Mouse (Mus musculus) thymus, postnatal 36 days (tissue): Measurements from ENCODE around the gene Cbl.
A peak's percentile ranks its signal among the peaks of the same experiment; 100 is the strongest.

Experiments
- DNase-seq, 2 experiments: peaks; one replicate each; pipeline ENCODE4 v3.0.0; 2022; ENCODE audit warnings: mixed read lengths in 2 of 2

Cbl gene

DNA sequence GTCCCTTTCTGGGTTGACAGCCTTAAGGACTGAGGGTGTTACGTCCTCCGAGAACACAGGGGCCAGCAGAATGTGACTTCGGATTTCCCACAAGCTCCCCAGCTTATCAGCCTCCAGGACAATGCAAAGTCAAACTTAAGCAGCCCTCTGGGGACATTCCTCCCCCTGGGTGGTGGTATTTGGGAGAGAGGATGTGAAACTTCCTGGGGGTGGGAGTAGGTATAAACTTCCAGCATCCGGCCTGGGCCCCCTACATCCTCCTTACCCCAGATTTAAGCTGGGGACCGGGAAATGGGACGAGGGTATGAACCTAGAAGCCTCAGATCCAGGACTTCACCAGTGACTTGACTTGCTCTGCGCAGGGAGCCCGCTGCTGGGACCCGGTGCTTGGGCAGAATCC is 104.2 kb downstream of the Cbl start:
- DNase-seq, result no peak

DNA sequence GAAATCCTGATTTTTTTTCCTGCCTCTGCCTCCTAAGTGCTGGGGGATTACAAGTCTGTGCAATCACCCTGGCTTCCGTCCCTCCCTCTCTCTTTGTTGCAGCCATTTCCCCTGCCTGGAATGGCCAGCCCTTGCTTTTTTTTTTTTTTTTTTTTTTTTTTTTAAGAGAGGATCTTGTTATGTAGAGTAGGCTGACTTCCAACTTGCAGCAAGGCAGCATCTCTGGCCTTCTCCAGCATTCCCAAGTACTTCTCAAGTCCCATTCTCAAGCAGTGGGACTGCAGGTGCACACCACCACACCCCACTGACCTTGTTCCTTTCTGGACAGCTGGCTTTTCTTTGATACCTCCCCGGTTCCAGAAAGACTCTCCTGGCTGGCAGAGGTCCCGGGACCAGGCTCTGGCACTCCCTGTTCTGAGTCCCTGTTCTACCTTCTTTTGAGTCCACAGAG is 106.5 kb downstream of the Cbl start:
- peak in 1 of 2 experiments; percentile 2 for DNase-seq

DNA sequence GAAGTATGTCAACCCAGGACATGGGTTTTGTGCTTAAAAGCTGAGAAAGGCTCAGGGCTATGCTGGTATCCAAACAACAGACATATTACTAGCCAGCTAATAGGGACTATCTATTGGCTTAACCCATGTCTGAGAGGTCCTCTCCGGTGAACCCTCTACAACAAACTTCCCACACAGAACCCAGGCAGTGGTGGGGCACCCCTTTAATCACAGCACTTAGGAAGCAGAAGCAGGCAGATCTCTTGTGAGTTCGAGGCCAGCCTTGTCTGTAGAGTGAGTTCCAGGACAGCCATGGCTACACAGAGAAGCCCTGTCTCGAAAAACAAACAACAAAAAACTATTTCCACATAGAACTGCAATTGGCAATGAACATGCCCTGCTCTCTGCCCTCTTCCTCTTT is 107.1 kb downstream of the Cbl start:
- DNase-seq, result peak in 1 of 2 experiments; percentile 6

DNA sequence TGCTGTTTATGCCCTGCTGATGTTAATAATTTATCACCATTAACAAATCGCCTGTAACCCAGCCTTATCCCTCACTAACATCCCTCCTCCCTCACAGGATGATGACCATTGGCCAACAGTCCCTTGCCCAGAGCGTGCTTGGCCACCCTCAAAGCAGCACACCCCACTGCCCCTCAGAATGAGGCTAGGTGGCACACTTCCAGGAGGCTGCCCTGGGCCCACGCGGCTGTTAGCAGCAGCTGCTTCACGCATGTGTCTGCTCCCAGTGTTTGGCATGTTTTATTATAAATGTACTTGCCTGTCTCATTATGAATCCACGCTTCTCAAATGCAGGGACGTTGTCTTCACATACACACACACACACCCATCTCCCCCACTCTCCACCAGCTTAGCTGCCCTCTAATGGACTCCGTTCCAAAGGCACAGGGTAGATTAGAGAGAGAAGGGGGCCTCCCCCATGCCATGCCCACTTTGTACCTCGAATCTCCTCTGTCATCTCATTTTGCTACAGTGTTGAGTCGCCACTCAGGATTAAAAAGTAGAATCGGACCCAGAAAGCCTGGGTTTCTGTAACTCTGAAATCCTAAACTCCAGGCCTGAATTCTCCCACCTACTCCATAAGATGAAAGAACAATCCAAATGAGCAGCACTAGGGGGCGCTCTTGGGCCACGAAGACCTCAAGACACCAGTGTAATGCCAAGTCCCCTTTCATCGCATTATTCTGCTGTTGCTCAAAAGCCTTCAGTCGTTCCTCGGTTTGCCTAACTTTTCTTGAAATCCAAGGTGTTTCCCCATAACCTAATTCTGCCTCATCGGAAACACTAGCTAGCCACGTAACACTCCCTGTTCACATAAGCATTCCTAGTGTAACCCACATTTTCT is 108.1 kb downstream of the Cbl start:
- DNase-seq, result peak; percentile 77 to 84

- DNase-seq, result peak in 1 of 2 experiments; percentile 3
Observed at GRCm38 (mm10) chr9:44125026-44125425, 108.8 kb downstream of the Cbl start.

DNA sequence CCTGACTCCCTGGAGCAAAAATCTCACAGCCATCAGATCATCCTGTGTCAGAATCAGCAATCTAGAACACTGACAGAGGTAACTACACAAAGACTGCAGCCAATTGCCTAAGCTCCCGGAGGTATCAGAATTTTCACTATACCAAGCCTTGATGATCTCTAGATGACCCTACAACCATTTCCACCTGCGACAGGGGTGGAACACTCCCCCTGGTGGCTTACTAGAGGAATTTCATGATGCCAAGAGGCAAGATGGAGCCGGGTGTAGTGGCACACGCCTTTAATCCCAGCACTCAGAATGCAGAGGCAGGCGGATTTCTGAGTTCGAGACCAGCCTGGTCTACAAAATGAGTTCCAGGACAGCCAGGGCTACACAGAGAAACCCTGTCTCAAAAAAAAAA is 109.5 kb downstream of the Cbl start:
- DNase-seq, result peak in 1 of 2 experiments; percentile 24

GRCm38 (mm10) chr9:44119948-44120465 is 113.8 kb downstream of the Cbl start:
- DNase-seq, result no peak

DNA sequence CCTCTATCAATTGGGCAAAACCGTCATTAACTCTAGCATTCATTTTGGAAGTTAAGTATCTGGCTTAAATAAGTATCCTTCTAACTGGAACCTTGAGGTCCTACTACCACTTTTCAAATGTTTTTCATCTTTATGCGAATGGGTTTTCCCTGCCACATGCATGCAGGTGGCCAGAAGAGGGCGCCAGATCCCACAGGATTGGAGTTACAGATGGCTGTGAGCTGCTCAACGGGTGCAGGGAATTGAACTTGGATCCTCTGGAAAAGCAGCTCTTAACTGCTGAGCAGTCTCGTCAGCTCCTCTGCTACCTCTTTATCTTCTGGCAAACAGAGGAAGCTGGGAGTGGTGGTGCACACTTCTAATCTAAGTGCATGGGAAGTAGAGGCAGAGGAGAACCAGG is 114.8 kb downstream of the Cbl start:
- peak; percentile 64 to 67 for DNase-seq

GRCm38 (mm10) chr9:44116182-44116581 is 117.7 kb downstream of the Cbl start:
- DNase-seq, result peak in 1 of 2 experiments; percentile 4

- DNase-seq, result peak in 1 of 2 experiments; percentile 9
Observed at GRCm38 (mm10) chr9:44115599-44115998, 118.2 kb downstream of the Cbl start.

DNA sequence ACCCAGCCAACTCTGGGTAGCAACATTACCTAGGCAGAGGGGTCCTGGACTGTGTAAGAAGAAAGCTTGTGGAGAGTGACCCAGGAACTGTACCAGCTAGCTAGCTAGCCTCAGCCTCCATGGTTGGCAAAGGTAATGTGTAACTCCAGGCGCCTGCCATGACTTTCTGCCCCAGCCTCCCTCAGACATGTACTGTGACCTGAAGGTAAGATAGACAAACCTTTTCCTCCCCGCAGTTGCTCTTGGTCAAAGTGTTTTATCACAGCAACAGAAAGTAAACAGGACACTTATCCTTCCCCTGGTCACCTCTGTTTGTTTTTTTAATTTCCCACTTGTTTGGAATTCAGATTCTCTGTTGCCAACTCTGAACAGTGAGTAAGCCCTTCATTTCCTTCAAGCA is 119.4 kb downstream of the Cbl start:
- DNase-seq, result no peak

DNA sequence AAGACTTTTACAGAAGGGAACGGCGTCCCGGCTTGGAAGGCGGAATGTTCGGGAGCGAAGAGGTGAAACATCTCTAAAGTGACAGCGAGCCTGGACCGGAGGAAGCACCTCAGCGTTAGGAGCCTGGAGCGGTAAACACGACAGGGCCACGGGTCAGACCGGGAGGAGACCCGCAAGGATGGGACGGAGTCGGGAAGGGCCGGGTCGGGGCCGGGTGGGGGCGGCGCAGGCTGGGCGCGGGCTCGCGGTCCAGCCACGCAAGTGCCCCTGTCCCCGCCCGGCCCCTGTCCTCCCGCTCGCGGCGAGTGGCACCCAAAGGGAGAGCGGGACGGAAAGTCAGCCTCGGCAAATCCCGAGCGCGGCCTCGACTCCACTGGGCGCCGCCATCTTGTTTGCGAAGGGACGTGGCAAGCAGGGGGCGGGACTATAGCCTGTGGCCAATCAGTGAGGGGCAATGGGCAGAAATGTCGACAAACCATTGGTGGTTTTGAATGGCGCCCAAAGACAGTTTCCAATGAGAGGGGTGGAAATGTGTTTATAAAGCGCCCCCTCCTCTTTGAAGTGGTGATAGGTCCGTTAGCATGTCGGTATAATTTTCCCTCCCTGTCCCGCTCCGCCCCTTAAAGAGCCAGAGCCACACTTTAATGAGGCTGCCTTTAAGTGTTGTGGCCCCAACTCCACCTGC is 120.6 kb downstream of the Cbl start, which contains the start of the genes Gm49380 and Rnf26:
TSS of gene Gm49380 (minus strand) at position 396 of the 685 bp plus-strand sequence.
TSS of gene Rnf26 (minus strand) at position 413 of the 685 bp plus-strand sequence.
- peak; percentile 93 to 95 for DNase-seq

DNA sequence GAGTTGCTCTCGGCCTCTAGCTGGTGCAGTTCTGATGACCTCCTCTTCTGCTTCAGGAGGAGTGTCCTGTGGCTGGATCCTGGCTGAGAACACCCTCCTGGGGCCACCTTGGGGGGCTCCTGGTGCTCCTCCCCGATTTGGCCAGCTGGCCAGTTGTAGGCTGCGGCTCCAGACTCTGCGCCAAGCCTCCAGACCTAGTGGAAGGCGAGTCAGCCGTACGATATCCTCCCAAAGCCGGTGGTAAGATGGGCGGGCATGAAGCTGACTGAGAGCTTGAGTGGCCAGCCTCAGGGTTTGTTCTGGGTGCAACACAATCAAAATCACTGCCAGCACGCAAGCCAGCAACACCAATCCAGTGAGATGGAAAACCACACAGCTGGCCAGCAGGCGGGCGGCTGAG is 121.9 kb downstream of the Cbl start:
- DNase-seq, result peak in 1 of 2 experiments; percentile 9

GRCm38 (mm10) chr9:44109360-44110095 is 124.3 kb downstream of the Cbl start:
- DNase-seq, result peak; percentile 68 to 75

- DNase-seq, result peak in 1 of 2 experiments; percentile 12
Observed at GRCm38 (mm10) chr9:44108269-44109055, 125.4 kb downstream of the Cbl start.

- peak in 1 of 2 experiments; percentile 43 for DNase-seq
Observed at GRCm38 (mm10) chr9:44107557-44108179, 126.2 kb downstream of the Cbl start.

DNA sequence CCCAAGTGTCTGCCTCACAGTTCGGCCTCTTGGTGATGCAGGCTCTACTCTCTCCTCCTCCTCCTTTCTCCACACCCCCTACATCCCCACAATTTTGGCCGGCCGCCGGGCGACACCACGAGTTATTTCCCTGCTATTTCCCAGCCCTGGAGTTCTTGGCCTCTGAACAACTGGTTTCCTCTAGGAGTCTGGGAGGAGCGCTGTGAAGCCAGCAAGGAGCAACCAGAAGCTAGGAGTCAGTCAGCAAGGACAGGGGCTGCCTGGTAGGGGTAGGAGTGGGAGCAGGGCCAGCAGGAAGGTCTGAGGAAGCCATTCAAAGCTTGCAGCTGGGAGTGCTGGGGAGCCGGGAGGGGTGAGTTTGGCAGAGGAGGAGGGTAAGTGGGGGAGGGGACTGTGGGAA is 126.7 kb downstream of the Cbl start, which contains the start of gene C1qtnf5:
TSS of gene C1qtnf5 (plus strand) at position 136 of the 400 bp plus-strand sequence.
- DNase-seq, result peak in 1 of 2 experiments; percentile 14

DNA sequence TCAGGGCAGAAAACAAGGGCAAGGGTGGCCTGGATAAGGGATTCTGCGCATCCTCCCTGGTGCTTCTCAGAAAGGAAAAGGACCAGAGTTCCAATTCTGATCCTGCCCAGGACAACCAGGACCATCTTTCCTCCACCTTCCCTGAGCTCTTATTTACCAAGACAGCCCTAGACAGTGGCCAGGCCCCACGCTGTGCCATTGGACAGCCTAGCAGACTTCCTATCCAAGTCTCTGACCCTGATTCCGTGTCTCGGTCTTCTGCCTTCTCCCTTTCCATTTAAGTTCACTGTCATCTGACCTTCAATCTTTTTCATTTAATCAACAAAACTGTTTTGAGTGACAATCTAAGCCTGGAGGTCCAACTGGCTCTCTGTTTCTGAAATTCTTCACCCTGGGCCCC is 127.3 kb downstream of the Cbl start:
- no peak for DNase-seq

GRCm38 (mm10) chr9:44106182-44106581 is 127.7 kb downstream of the Cbl start:
- peak in 1 of 2 experiments; percentile 6 for DNase-seq

DNA sequence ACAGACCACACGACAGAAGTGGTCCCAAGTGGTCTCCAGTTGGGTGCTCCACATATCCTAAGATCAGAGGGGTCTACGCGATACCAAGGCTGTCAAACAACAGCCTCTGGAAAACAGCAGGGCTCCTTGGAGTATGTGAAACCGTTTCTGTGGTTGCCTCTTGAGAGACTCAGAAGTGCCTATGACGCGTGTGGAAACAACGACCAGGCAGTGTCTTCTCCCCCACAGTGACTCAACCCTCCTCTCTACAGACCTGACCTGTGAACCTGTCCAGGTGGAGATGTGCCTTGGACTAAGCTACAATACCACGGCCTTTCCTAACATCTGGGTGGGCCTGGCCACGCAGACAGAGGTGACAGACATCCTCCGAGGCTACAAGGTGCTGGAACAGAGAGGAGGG is 128.1 kb downstream of the Cbl start:
- no peak for DNase-seq

DNA sequence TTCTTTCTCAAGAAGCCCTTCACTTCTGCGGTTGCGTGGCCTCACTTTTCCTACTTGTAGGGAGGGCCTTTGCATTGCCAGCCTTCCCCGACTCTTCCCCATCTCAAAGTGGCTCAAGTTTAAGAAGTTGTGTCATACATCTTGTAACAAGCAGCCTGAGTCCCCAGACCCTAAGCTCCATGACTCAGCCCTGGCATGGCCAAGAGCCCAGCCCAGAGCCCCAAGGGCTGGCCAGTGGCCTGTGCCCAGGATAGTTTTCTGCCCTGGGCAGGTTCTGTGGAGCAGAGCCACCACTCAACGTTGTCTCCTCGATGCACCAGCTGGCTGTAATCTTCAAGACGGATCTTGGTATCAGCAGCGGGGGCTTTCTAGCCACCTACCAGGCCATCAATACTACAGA is 129.0 kb downstream of the Cbl start:
- peak in 1 of 2 experiments; percentile 5 for DNase-seq
